Mouse (Mus musculus) midbrain, postnatal 0 days (tissue): Measurements from ENCODE around the gene Aldh3a1. TPM values are rescaled to one million over a fixed set of nuclear protein-coding genes. Genes with fewer than 3 reads are reported as not detected.

Source experiments
- ATAC-seq: fragments of 200-750 bp; cut with Nextera tagmentation; 2 replicates; pipeline ENCODE4 v1.8.0; 2017; ENCODE audit warnings: moderate number of reproducible peaks, mild to moderate bottlenecking, moderate TSS enrichment, moderate library complexity; ENCODE audit not compliant: low FRiP score
- DNase-seq: peaks from one replicate; pipeline ENCODE4 v3.0.0-alpha.2; 2015; ENCODE audit warnings: low spot score
- H3K27ac ChIP-seq: fragments of 300-500 bp; sonication (generic); 2 replicates; pipeline ENCODE4 v1.5.1; 2014; ENCODE audit warnings: low read depth, mild to moderate bottlenecking, low read length, mixed read lengths
- H3K27me3 ChIP-seq: fragments of 300-500 bp; sonication (generic); 2 replicates; pipeline ENCODE4 v1.6.1; 2014; ENCODE audit warnings: low read length, control low read depth, mixed read lengths; ENCODE audit not compliant: insufficient read depth
- H3K36me3 ChIP-seq: fragments of 300-500 bp; sonication (generic); 2 replicates; pipeline ENCODE4 v1.6.1; 2014; ENCODE audit warnings: low read length, control low read depth, mixed read lengths; ENCODE audit not compliant: insufficient read depth
- H3K4me1 ChIP-seq: fragments of 300-500 bp; sonication (generic); 2 replicates; pipeline ENCODE4 v1.6.1; 2014; ENCODE audit warnings: mild to moderate bottlenecking, control low read depth, antibody characterized with exemption, low read length, mixed read lengths; ENCODE audit not compliant: insufficient read depth
- H3K4me2 ChIP-seq: fragments of 300-500 bp; sonication (generic); 2 replicates; pipeline ENCODE4 v1.6.1; 2014; ENCODE audit warnings: low read depth, mild to moderate bottlenecking, low read length, mixed read lengths; ENCODE audit not compliant: poor library complexity, severe bottlenecking
- H3K4me3 ChIP-seq: fragments of 300-500 bp; sonication (generic); 2 replicates; pipeline ENCODE4 v1.5.1; 2014; ENCODE audit warnings: low read depth, mild to moderate bottlenecking, low read length, moderate library complexity
- H3K9ac ChIP-seq: fragments of 300-500 bp; sonication (generic); replicated peaks from 2 replicates; pipeline ENCODE4 v1.6.1; 2014; ENCODE audit warnings: mild to moderate bottlenecking, low read length, moderate library complexity, mixed read lengths; ENCODE audit not compliant: poor library complexity, severe bottlenecking
- H3K9me3 ChIP-seq: fragments of 300-500 bp; sonication (generic); 2 replicates; pipeline ENCODE4 v1.6.1; 2016; ENCODE audit warnings: low read length, control low read depth
- CTCF ChIP-seq: IDR thresholded peaks from 2 replicates; pipeline ENCODE4 v1.5.1; 2016; ENCODE audit warnings: antibody characterized with exemption, mild to moderate bottlenecking
- WGBS: fragments of 180-500 bp; shearing (Covaris S2); extraction: QIAGEN DNeasy Blood & Tissue Kit; methylation state at CpG from one replicate; pipeline ENCODE4 v1.1.7; 2014; 5-methylcytosine and 5-hydroxymethylcytosine counted together
- polyA plus RNA-seq: library from polyadenylated mRNA; unstranded; fragments of >200 nt; fragmentation: Nextera tagmentation; extraction: Ambion mirVana; gene quantifications from 2 replicates; pipeline ENCODE4 v1.2.1, GENCODE M21; 2015
- total RNA-seq: library from RNA; depleted of rRNA; stranded (reverse); fragments of >200 nt; gene quantifications from 2 replicates; pipeline ENCODE4 v1.2.3, GENCODE M21; 2014

Gene Aldh3a1
- total and polyA plus RNA-seq, 2 experiments from 2014 or later: 0.11 to 0.83 TPM

DNA sequence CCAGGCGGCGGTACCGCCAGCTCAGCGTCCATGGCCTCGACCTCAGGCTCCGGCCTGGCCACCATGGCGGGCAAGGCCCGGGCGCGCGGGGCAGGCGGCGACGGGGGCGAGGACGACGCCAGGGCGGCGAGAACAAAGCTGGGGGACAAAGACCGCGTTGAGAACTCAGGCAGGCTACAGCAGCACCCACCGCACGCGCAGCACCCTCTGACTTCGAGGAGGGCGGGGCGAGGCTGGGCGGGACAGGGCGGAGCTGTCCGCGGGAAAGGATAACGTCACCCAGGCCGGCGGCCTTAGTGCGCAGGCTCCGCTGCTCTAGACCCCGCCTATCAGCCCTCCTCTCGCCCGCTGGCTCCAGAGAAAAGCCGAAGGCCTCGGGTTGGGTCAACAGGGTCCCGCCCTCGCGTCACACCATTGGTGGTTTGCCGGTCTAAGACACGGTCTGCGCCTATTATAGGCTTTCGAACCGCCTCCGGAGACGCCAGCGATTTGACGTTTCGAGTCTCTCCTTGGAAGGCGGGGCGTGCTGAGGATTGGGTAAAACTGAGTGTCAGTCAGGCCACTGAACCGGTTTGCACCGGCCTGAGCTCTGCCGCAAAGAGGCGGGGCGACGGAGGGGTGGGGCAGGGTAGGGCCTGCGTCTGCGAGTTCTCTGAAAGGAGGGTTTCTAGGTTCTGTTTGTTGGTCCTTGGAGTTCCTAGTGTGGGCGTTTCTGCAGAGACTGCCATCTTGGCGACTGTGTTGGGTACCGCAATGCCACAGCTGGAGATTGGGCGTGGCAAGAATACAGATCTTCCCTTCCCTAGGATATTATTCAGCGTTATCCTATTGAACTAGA is 32.3 kb upstream of the Aldh3a1 start, which contains the start of gene Usp22:
TSS of gene Usp22 (minus strand) at position 235 of the 838 bp plus-strand sequence.
- TF ChIP-seq CTCF: peak; percentile 16
- Histone ChIP-seq H3K9me3 (no peaks in the 10 kb centered on the region), H3K4me2 (peak within 1 kb of the TSS; percentile 63), H3K27ac (peak within 1 kb of the TSS; percentile 100), H3K27me3 (no peaks in the 10 kb centered on the region), H3K9ac (peak within 1 kb of the TSS; percentile 100), H3K4me3 (peak within 1 kb of the TSS; percentile 100), H3K36me3 (no peaks in the 10 kb centered on the region), H3K4me1 (peaks cover 16% of the 10 kb centered on the region; the same call in 1 of the 2 replicates)
- ATAC-seq (peak; percentile 97), DNase-seq (peak; percentile 100)
- under 1% methylated on average over 58 of the region's 69 CpGs for WGBS

DNA sequence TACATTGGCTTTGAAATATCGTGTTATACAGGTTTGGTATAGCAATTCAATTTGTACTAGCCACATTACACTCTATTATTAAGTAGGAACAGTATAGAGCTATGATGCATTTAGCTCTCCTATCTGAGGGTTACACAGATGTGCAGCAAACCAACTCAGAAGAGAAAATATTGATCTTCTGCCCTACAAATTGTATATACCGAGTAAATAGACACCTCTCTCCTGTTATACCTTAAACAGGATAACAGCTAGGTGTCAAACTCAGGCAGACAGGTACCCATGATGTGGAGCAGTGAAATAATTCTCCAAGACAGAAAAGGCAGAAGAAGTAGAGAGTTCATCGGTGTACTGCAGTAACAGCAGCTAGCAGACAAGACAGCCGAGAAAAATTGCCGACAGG is 31.6 kb upstream of the Aldh3a1 start:
- DNase-seq (peak; percentile 35), ATAC-seq (no peak)
- no peaks in the 10 kb centered on the region for H3K9me3 ChIP-seq
- no peaks in the 10 kb centered on the region for H3K36me3 ChIP-seq
- no peak overlapping the region for H3K9ac ChIP-seq
- H3K27me3 ChIP-seq: no peaks in the 10 kb centered on the region
- peaks cover 16% of the 10 kb centered on the region; the same call in 1 of the 2 replicates for H3K4me1 ChIP-seq
- peak overlapping the region; percentile 77 for H3K27ac ChIP-seq
- H3K4me3 ChIP-seq: no peak overlapping the region
- H3K4me2 ChIP-seq: peak overlapping the region; percentile 26
- WGBS: 63% methylated on average over 5 of the region's 5 CpGs
- TF ChIP-seq CTCF: no peak

DNA sequence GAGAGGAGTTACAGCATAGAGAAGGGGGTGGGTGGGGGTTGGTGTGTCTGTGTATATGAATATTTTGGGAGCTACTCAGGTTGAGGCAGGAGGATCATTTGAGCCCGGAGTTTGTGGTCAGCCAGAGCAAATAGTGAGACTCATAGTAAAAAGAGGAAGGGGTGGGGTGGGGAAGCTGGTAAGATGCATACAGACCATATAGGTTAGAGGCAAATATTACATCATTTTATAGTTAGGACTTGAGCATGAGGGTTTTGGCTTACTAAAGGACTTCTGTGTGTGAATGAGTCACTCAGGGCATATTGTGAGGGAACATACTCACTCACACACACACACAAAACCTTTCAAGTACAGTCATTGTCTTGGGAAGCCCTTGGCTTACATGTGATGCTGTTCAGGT is 31.0 kb upstream of the Aldh3a1 start:
- 78% methylated on average over 1 of the region's 1 CpGs for WGBS
- ATAC-seq: no peak
- Histone ChIP-seq H3K27me3 (no peaks in the 10 kb centered on the region), H3K36me3 (no peaks in the 10 kb centered on the region), H3K9ac (no peak overlapping the region), H3K4me1 (peaks cover 13% of the 10 kb centered on the region; the same call in 1 of the 2 replicates), H3K9me3 (no peaks in the 10 kb centered on the region), H3K27ac (peak overlapping the region; percentile 77), H3K4me2 (no peak overlapping the region), H3K4me3 (no peak overlapping the region)
- no peak for TF ChIP-seq CTCF
- DNase-seq: no peak

DNA sequence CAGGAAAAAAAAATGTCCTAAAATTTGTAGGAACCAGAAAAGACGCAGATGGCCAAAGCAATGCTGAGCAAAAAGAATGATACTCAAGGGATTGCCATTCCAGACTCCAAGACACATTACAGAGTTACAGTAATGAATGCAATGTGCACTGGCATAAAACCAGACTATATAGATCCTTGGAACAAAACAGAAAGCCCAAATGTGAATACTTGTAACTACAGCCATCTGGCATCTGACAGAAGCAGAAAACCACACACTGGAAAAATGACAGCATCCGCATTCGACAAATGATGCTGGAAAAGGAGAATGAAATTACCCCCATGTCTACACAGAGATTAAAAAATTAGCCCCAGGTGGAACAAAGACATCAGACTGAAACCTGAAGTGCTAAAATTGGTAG is 27.0 kb upstream of the Aldh3a1 start:
- no peaks in the 10 kb centered on the region for H3K36me3 ChIP-seq
- H3K9ac ChIP-seq: no peak overlapping the region
- H3K4me3 ChIP-seq: no peak overlapping the region
- DNase-seq (peak; percentile 32), ATAC-seq (no peak)
- no peak for TF ChIP-seq CTCF
- H3K4me2 ChIP-seq: no peak overlapping the region
- peaks cover 3% of the 10 kb centered on the region; the same call in 1 of the 2 replicates for H3K4me1 ChIP-seq
- H3K27ac ChIP-seq: no peak overlapping the region
- H3K27me3 ChIP-seq: no peaks in the 10 kb centered on the region
- 90% methylated on average over 3 of the region's 3 CpGs for WGBS
- no peaks in the 10 kb centered on the region for H3K9me3 ChIP-seq

DNA sequence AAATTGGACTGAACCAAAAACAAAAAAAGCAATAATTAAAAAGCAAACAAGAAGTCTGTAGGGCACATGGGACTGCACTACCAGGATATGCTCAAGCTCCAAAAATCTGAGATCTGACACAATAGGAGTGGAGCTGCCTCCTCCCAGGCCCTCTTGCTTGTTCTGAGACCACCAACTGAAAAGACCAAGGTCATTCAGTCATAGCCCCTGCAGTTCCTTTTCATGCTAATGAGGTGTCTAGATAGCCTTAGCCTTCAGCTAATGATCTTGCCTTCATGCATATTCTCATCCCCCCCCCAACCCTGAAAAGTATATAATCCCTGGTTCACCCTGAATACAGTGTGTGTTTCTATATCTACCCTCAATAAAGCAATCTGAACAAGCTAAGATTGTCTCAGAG is 25.7 kb upstream of the Aldh3a1 start:
- Histone ChIP-seq H3K9ac (no peak overlapping the region), H3K36me3 (no peaks in the 10 kb centered on the region), H3K4me1 (no peaks in the 10 kb centered on the region), H3K27me3 (no peaks in the 10 kb centered on the region), H3K4me2 (no peak overlapping the region), H3K27ac (no peak overlapping the region), H3K4me3 (no peak overlapping the region), H3K9me3 (no peaks in the 10 kb centered on the region)
- no peak for TF ChIP-seq CTCF
- DNase-seq (no peak), ATAC-seq (no peak)

DNA sequence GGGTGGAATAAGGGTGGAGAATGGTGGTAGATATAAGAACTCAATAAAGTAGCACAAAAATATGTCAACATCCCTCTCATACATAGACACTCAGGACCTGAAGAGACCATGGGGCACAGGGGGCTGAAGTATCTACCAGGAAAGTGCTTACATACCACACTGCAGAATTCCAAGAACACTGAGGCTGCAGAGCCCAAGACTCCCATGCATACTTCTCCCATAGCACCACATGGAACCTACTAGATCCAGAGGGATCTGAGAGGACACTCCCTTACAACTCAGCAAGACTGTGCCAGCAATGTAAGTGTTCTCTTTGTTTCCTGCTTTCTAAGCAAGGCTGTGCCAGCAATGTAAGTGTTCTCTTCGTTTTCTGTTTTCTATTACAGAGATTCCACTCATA is 23.5 kb upstream of the Aldh3a1 start:
- Histone ChIP-seq H3K9me3 (no peaks in the 10 kb centered on the region), H3K27ac (no peak overlapping the region), H3K9ac (no peak overlapping the region), H3K4me3 (no peak overlapping the region), H3K36me3 (no peaks in the 10 kb centered on the region), H3K27me3 (no peaks in the 10 kb centered on the region), H3K4me2 (no peak overlapping the region), H3K4me1 (no peaks in the 10 kb centered on the region)
- TF ChIP-seq CTCF: no peak
- DNase-seq (no peak), ATAC-seq (no peak)
- WGBS: 76% methylated on average over 1 of the region's 1 CpGs
